Mouse (Mus musculus) olfactory bulb, adult 2 months (tissue): ENCODE measurements at regions not wholly inside any gene's neighbourhood (a gene's known extent, or its start where the extent isn't known, plus 50 kb on each side); places are given as distances from the start of the nearest gene placed in this dataset.

Experiments used
- CTCF ChIP-seq: fragments of 200-500 bp; IDR thresholded peaks from 2 replicates; pipeline ENCODE4 v1.5.1; 2012; ENCODE audit warnings: low read depth, mild to moderate bottlenecking, low read length, moderate library complexity; ENCODE audit not compliant: insufficient read depth
- POLR2A ChIP-seq: fragments of 200-500 bp; IDR thresholded peaks from 2 replicates; pipeline ENCODE4 v1.6.1; 2012; ENCODE audit warnings: mild to moderate bottlenecking, low read depth, low read length, moderate library complexity; ENCODE audit not compliant: insufficient read depth

DNA sequence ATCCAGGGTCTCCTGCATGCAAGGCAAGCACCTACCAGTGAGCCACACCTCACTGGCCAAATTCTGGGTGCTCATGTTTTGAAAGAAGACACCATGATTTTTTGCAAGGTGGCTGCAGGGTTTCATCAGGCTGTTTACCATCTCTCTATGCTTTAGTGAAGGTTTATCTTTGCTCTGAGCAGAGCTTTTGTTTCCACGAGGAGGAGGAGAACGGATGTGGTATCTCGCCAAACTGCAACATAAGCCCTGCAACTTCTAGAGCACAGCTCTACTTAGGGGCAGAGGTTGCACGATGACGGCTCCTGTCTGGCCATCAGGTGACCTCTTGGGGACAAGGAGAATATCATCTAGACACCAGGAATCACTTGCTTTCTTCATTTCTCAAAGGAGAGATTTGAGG, 131.8 kb upstream of the Plxnc1 start:
- TF ChIP-seq POLR2A = no peak
- TF ChIP-seq CTCF = no peak
